Mouse (Mus musculus): ENCODE measurements around the gene H2-Q6.
A peak's percentile ranks its signal among the peaks of the same experiment; 100 is the strongest.
"Not testable (repeated sequence)": the region's sequence is repeated elsewhere in the genome, so short reads cannot be mapped to it uniquely, and the experiment has no call there.

H2-Q6 gene

DNA sequence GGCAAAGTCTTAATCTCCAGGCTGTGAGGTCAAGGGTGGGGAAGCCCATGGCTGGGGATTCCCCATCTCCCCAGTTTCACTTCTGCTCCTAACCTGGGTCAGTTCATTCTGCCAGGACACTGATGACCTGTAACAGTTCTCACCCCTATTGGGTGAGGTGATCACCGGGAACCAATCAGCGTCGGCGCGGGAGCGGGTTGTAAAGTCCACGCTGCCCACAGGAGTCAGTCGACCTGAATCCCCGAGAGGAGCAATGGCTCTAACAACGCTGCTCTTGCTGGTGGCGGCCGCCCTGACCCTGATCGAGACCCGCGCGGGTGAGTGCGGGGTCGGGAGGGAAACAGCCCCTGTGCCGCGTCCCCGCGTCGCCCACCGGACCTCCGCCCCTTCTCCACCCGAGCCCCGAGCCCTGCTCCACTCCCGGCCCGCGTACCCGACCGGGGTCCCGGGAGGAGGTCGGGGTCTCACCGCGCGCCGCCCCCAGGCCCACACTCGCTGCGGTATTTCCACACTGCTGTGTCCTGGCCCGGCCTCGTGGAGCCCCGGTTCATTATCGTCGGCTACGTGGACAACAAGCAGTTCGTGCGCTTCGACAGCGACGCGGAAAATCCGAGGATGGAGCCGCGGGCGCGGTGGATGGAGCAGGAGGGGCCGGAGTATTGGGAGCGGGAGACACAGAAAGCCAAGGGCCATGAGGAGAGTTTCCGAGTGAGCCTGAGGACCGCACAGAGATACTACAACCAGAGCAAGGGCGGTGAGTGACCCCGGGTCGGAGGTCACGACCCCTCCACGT is at the start of gene H2-Q6:
H2-Q6 (plus strand) TSS at position 227 of the 793 bp plus-strand sequence.
- peak in 1 of 2 experiments; percentile 40 for DNase-seq (ENCODE audit: low spot score in 2 of 2)

DNA sequence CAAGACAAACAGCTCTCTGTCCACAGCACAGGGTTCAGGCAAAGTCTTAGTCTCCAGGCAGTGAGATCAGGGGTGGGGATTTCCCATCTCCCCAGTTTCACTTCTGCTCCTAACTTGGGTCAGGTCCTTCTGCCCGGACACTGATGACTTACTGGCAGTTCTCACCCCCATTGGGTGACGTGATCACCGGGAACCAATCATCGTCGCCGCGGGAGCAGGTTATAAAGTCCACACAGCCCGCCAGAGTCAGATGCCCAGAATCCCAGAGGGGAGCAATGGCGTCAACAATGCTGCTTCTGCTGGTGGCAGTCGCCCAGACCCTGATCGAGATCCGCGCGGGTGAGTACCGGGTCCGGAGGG is 45.3 kb upstream of the H2-Q6 start, which contains the start of gene H2-Q4:
H2-Q4 (plus strand) TSS at position 249 of the 360 bp plus-strand sequence.
- DNase-seq (ENCODE audit: low spot score in 2 of 2) = peak; percentile 28 to 87

DNA sequence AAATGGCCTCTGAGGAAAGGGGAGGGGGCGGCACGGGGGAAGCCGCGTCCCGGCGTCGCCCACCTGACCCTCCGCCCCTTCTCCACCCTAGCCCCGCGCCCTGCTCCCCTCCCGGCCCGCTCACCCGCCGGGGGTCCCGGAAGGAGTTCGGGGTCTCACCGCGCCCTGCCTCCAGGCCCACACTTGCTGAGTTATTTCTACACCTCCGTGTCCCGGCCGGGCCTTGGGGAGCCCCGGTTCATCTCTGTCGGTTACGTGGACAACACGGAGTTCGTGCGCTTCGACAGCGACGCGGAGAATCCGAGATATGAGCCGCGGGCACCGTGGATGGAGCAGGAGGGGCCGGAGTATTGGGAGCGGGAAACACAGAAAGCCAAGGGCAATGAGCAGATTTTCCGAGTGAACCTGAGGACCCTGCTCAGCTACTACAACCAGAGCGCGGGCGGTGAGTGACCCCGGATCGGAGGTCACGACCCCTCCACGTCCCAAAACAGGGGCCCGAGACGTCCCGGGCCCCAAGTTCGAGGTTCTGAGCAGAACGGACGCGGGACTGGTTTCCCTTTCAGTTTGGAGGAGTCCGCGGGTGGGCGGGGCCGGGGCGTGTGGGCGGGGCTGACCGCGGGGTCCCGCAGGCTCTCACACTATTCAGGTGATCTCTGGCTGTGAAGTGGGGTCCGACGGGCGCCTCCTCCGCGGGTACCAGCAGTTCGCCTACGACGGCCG is 44.8 kb upstream of the H2-Q6 start:
- no peak for DNase-seq (ENCODE audit: low spot score in 2 of 2)

DNA sequence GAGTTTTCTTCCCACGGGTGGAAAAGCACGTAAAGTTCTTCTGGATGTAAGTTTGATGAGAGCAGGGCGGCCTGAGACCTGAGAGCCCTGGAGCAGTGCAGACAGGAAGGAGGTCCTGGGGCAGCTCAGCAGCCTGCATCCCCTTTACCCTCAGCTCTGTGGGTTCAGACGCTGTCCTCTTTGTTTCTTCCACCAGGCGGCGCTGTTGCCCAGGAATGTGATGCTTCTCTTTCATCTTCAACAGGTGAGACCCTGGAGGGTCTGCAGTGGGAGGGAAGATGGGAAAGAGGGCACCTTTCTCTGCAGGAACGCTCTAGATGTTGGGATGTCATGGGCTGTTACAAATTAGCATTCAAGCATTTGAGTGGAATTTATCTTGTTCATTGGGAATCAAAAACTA is 34.9 kb upstream of the H2-Q6 start:
- DNase-seq (ENCODE audit: low spot score in 2 of 2) = not testable (repeated sequence)

DNA sequence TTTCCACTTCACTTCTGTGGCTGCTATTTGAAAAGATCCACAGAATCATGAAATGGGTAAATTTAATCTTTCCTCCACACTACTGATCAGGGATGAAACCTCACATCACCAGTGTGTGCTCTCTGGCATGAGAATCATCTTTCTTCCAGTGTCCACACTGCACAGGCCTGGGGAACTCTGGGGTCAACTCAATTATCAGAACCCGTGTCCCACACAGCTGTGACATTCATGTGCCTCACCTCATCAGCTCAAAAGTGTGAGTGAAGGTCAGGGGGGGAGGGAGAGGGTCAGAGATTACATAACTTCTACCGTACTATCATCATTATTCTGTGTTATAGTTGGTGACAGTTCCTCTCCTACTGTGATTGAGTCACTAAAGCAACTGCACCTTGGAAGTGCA is 32.0 kb upstream of the H2-Q6 start:
- not testable (repeated sequence) for DNase-seq (ENCODE audit: low spot score in 2 of 2)

DNA sequence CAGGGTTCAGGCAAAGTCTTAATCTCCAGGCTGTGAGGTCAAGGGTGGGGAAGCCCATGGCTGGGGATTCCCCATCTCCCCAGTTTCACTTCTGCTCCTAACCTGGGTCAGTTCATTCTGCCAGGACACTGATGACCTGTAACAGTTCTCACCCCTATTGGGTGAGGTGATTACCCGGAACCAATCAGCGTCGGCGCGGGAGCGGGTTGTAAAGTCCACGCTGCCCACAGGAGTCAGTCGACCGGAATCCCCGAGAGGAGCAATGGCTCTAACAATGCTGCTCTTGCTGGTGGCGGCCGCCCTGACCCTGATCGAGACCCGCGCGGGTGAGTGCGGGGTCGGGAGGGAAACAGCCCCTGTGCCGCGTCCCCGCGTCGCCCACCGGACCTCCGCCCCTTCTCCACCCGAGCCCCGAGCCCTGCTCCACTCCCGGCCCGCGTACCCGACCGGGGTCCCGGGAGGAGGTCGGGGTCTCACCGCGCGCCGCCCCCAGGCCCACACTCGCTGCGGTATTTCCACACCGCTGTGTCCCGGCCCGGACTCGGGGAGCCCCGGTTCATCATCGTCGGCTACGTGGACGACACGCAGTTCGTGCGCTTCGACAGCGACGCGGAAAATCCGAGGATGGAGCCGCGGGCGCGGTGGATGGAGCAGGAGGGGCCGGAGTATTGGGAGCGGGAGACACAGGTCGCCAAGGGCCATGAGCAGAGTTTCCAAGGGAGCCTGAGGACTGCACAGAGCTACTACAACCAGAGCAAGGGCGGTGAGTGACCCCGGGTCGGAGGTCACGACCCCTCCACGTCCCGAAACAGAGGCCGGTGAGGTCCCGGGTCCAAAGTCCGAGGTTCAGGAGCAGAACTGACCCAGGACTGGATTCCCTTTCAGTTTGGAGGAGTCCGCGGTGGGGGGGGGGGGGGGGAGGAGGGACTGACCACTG is 30.5 kb upstream of the H2-Q6 start:
- DNase-seq (ENCODE audit: low spot score in 2 of 2) = not testable (repeated sequence)

DNA sequence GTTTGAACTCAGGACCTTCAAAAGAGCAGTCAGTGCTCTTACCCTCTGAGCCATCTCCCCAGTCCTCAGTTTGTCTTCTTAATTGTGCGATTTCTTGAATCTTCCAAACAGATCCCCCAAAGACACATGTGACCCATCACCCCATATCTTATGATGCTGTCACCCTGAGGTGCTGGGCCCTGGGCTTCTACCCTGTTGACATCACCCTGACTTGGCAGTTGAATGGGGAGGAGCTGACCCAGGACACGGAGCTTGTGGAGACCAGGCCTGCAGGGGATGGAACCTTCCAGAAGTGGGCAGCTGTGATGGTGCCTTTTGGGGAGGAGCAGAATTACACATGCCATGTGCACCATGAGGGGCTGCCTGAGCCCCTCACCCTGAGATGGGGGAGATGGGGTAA is 27.7 kb upstream of the H2-Q6 start:
- DNase-seq (ENCODE audit: low spot score in 2 of 2) = not testable (repeated sequence)

DNA sequence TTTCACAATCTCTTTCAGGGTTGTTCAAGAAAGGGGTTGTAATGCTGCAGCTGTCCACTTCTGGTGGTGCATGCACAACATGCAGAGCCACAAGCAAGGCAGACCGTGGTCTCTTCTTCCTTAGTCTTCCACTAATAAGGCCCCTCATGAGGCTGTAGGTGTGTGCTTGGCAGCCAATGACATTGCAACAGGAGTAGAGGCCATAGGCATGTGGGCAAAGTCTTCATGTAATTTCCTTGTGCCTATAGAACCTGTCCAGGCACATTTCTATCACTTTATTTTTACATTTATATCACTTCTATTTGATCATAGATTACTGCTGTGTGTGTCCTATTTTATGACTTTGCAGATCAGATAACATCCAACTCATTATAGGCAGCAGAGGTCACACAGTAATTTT is 11.6 kb upstream of the H2-Q6 start:
- DNase-seq (ENCODE audit: low spot score in 2 of 2) = not testable (repeated sequence)

DNA sequence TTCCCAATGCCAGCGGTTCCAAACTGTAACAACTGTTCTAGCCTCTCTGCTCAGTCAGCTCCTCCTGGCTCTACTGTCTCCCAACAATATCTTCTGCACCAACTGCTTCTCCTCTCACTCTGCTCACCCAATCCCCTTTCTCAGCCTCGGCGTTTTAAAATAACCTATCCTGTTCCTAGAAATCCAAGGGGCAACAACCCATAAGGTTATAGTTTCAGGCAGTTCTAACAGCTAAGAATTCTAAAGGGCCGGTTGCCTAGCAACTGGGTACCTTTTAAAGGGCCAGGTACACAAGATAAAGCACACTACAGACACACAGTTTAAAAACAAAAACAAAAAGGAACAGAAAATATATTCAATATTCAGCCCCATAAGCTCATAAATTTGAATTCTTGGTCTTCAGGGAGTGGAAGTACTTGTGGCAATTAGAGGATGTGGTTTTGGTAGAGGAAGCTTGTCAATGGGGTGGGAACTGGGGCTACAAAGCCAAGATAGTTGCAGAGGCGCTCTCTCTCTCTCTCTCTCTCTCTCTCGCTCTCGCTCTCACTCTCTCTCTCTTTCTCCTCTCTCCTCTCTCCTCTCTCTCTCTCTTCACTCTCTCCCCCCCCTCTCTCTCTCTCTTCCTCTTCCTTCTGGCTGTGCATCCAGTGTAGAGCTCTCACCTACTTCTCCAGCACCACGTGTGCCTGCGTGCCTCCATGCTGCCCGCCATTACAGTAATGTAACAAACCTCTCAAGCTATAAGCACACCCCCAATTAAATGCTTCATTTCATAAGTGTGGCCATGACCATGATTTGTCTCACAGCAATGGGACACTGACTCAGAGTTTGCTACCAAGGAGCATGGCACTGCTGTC is 9.1 kb upstream of the H2-Q6 start:
- not testable (repeated sequence) for DNase-seq (ENCODE audit: low spot score in 2 of 2)

DNA sequence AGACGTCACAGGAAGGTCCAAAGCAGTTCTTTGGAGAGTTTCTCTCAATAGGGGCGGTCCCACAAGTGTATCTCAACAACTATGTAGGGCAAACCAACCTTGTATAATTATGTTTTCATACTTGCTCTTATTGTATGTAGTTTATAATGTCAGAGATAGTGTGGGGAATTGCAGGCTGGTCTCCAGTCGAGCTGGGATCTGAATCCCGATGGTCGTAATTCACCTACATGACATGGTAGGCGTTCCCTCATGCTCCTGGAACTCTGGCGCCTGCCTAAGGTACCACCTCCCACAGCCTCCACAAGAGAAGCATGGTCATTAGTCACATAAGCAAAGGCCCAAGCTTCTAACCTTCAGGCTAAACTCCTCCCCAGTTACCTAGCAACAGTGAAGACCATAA is 5.9 kb upstream of the H2-Q6 start:
- no peak for DNase-seq (ENCODE audit: low spot score in 2 of 2)

DNA sequence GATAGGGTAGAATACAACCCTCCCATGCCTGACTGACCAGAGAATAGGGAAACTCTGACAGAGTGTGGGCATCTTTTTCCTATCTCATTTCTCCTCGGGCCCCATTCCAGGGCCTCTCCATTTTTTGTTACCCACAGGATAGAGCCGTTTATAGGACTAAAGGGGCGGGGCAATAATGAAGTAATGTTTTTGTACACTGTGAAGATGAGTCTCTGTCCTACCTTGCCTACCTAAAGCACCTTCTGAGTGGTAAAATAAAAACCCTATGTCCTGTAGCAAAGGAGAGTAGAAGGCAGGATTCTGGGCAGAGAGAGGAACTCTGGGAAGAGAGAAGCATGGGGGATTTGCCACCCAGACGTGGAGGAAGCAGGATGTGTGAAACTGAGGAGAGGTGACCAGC is 5.1 kb upstream of the H2-Q6 start:
- not testable (repeated sequence) for DNase-seq (ENCODE audit: low spot score in 2 of 2)

DNA sequence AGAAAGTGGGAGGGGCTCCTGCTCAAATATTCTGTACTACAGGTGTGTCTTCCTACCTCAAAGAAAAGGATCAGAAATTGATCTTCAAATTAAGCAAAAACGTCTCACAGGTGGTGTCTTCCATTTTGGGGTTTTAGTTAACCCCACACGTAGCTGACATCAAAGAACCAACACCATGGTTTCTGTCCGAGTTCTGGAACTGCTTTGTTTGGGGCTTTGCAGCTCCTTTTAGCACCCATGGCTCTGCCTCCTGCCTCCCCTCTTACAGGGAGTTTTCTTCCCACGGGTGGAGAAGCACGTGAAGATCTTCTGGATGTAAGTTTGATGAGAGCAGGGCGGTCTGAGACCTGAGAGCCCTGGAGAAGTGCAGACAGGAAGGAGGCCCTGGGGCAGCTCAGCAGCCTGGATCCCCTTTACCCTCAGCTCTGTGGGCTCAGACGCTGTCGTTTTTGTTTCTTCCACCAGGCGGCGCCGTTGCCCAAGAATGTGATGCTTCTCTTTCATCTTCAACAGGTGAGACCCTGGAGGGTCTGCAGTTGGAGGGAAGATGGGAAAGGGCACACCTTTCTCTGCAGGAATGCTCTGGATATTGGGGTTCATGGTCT is 4.3 kb upstream of the H2-Q6 start:
- not testable (repeated sequence) for DNase-seq (ENCODE audit: low spot score in 2 of 2)

DNA sequence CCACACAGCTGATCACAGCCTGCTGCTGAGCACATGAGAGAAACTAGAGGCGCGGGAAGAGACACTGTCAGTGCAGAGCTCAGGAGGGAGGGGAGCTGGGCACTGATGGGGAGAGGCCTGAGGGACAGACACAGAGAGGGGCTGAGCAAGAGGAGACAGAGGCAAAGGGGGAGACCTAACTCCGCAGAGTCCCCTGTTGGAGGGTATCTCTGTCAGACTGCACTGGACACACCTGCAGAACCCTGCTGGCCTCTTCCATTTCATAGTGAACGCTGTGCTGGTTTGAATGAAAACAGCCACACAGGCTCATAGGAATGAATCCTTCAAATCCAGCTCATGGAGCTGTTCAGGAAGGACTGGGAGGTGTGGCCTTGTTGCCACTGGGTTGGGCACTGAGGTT is 3.3 kb upstream of the H2-Q6 start:
- DNase-seq (ENCODE audit: low spot score in 2 of 2) = not testable (repeated sequence)

DNA sequence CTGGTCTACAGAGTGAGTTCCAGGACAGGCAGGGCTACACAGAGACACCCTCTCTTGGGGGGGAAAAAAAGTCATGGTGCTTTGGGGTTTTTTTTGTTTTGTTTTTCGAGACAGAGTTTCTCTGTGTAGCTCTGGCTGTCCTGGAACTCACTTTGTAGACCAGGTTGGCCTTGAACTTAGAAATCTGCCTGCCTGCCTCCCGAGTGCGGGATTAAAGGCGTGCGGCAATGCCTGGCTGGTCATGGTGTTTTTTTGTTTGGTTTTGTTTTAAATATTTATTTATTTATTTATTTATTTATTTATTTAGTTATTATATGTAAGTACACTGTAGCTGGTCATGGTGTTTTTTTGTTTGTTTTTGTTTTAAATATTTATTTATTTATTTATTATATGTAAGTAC is 2.3 kb upstream of the H2-Q6 start:
- DNase-seq (ENCODE audit: low spot score in 2 of 2) = not testable (repeated sequence)

DNA sequence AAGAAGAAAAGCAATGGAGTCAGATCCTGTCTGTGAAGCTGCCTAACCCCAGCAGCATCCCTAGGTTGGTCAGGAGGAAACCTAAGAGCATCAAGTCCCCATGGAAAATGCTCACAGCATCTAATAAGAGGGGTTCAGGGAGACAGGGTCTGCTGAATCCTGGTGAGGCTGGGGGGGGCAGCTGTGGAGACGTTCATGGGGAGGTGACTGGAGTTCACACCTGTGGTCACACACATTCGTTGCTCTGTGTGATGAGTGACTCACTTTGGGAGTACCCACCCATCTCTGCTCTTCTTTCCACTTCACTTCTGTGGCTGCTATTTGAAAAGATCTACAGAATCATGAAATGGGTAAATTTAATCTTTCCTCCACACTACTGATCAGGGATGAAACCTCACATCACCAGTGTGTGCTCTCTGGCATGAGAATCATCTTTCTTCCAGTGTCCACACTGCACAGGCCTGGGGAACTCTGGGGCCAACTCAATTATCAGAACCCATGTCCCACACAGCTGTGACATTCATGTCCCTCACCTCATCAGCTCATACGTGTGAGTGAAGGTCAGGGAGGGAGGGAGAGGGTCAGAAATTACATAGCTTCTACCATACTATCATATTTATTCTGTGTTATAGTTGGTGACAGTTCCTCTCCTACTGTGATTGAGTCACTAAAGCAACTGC is 1.4 kb upstream of the H2-Q6 start:
- not testable (repeated sequence) for DNase-seq (ENCODE audit: low spot score in 2 of 2)

DNA sequence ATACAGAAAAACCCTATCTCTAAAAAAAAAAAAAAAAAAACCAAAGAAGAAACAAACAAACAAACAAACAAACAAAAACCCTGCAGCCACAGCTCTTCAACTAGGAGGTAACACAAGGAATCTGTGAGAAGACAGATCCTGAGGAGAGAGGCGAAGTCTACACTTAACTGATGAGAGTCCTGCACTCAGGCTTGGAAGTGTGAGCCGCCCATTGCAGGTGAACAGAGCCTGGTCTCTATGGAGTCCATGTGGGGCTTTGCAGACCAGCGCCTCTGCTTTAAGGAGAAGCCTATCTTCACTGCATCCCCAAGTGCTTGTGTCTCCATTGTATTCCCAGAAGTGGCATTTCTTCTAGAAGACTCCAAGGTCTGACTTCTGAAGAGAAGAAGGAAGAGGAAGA is 544 bp upstream of the H2-Q6 start:
- DNase-seq (ENCODE audit: low spot score in 2 of 2) = not testable (repeated sequence)

DNA sequence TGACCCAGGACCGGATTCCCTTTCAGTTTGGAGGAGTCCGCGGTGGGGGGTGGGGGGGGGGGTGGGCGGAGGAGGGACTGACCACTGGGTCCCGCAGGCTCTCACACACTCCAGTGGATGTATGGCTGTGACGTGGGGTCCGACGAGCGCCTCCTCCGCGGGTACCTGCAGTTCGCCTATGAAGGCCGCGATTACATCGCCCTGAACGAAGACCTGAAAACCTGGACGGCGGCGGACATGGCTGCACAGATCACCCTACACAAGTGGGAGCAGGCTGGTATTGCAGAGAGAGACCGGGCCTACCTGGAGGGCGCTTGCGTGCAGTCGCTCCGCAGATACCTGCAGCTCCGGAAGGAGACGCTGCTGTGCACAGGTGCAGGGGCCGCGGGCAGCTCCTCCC is 824 bp downstream of the H2-Q6 start:
- not testable (repeated sequence) for DNase-seq (ENCODE audit: low spot score in 2 of 2)

DNA sequence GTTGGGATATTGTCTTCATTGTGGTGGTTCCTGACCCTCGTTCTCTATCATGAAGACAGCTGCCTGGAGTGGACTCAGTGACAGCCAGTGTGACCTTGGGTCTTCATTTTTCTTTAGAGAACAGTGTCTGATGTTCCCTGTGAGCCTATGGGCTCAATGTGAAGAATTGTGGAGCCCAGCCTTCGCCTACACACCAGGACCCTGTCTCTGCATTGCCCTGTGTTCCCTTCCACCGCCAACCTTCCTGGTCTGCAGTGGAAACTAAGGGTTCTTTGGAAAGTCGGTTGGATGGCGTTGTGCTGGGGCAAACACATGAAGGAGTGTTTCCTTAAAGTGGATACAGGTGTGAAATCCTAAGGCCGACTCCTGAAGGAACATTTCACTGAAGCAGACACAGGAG is 4.2 kb downstream of the H2-Q6 start:
- not testable (repeated sequence) for DNase-seq (ENCODE audit: low spot score in 2 of 2)

DNA sequence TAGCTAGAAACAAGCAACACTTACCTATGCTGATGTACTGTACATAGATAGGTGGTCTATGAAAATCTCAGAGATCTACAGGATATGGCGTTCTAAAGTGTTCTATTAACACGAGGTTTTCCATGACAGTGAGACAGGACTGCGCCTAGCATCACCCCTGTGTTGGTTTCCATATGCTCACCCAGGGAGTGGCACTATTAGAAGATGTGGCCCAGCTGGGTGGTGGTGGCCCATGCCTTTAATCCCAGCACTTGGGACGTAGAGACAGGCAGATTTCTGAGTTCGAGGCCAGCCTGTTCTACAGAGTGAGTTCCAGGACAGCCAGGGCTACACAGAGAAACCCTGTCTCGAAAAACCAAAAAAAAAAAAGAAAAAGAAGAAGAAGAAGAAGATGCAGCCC is 6.0 kb downstream of the H2-Q6 start:
- DNase-seq (ENCODE audit: low spot score in 2 of 2) = not testable (repeated sequence)

DNA sequence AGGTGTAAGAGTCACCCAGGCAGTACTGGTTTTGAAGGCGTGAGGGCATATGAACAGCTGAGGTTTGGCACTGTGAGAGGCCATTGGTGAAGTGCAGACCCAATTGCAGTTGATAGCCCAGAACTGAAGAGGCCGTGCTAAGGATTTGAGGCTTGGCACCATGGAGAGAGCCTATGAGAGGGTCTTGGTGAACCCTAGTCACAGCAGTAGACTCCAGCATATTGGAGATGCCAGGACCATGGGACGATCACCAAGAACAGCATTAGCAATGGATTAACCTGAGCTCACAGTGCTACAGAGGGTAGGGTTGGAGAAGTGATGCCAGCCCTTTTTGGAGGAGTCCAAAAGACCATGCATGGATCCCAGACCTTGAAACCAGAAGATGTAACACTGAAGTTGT is 7.5 kb downstream of the H2-Q6 start:
- DNase-seq (ENCODE audit: low spot score in 2 of 2) = not testable (repeated sequence)

Measured in left cerebral cortex, adult 9 months (tissue).